Mouse (Mus musculus) hindbrain, embryonic 16.5 days (tissue): ENCODE data around the gene Acot13. TPM values are rescaled to one million over a fixed set of nuclear protein-coding genes. Genes with fewer than 3 reads are reported as not detected.

Experiments used
- ATAC-seq: fragments of 200-750 bp; cut with Nextera tagmentation; 2 replicates; pipeline ENCODE4 v1.8.0; 2017; ENCODE audit warnings: moderate TSS enrichment, moderate library complexity
- H3K27ac ChIP-seq: fragments of 300-500 bp; sonication (generic); 2 replicates; pipeline ENCODE4 v1.5.1; 2014; ENCODE audit warnings: low read depth, mild to moderate bottlenecking, control low read depth, low read length, moderate library complexity
- H3K27me3 ChIP-seq: fragments of 300-500 bp; sonication (generic); replicated peaks from 2 replicates; pipeline ENCODE4 v1.6.1; 2014; ENCODE audit warnings: low read length; ENCODE audit not compliant: control insufficient read depth, insufficient read depth
- H3K36me3 ChIP-seq: fragments of 300-500 bp; sonication (generic); 2 replicates; pipeline ENCODE4 v1.6.1; 2014; ENCODE audit warnings: mild to moderate bottlenecking, low read length, moderate library complexity, mixed read lengths; ENCODE audit not compliant: control insufficient read depth, insufficient read depth
- H3K4me1 ChIP-seq: fragments of 300-500 bp; sonication (generic); 2 replicates; pipeline ENCODE4 v1.6.1; 2014; ENCODE audit warnings: low read depth, low read length; ENCODE audit not compliant: control insufficient read depth, insufficient read depth
- H3K4me2 ChIP-seq: fragments of 300-500 bp; sonication (generic); 2 replicates; pipeline ENCODE4 v1.6.1; 2014; ENCODE audit warnings: mild to moderate bottlenecking, low read length, control low read depth, moderate library complexity
- H3K4me3 ChIP-seq: fragments of 300-500 bp; sonication (generic); 2 replicates; pipeline ENCODE4 v1.5.1; 2014; ENCODE audit warnings: mild to moderate bottlenecking, low read length, control low read depth, moderate library complexity
- H3K9ac ChIP-seq: fragments of 300-500 bp; sonication (generic); 2 replicates; pipeline ENCODE4 v1.6.1; 2014; ENCODE audit warnings: low read depth, mild to moderate bottlenecking, control low read depth, low read length, moderate library complexity
- H3K9me3 ChIP-seq: fragments of 300-500 bp; sonication (generic); 2 replicates; pipeline ENCODE4 v1.6.1; 2014; ENCODE audit warnings: mild to moderate bottlenecking, low read length, moderate library complexity; ENCODE audit not compliant: control insufficient read depth
- WGBS: fragments of 180-500 bp; shearing (Covaris S2); extraction: QIAGEN DNeasy Blood & Tissue Kit; methylation state at CpG from one replicate; pipeline ENCODE4 v1.1.7; 2014; 5-methylcytosine and 5-hydroxymethylcytosine counted together
- polyA plus RNA-seq: library from polyadenylated mRNA; unstranded; fragments of >200 nt; fragmentation: Nextera tagmentation; extraction: Ambion mirVana; gene quantifications from 2 replicates; pipeline ENCODE4 v1.2.1, GENCODE M21; 2015

Acot13 gene
- polyA plus RNA-seq, 1 experiment from 2014 or later = 66.5 TPM

- H3K36me3 ChIP-seq = peaks cover 24% of the 10 kb centered on the region
- H3K4me1 ChIP-seq = no peaks in the 10 kb centered on the region
- no peak overlapping the region for H3K4me2 ChIP-seq
- H3K27me3 ChIP-seq = no peaks in the 10 kb centered on the region
- 69% methylated on average over 4 of the region's 4 CpGs for WGBS
- no peak overlapping the region for H3K27ac ChIP-seq
- ATAC-seq = peak; percentile 78
- no peak overlapping the region for H3K4me3 ChIP-seq
- H3K9me3 ChIP-seq = no peaks in the 10 kb centered on the region
- H3K9ac ChIP-seq = no peak overlapping the region
These were observed 14.9 kb downstream of the Acot13 start for GRCm38 (mm10) chr13:24816125-24817092.

DNA sequence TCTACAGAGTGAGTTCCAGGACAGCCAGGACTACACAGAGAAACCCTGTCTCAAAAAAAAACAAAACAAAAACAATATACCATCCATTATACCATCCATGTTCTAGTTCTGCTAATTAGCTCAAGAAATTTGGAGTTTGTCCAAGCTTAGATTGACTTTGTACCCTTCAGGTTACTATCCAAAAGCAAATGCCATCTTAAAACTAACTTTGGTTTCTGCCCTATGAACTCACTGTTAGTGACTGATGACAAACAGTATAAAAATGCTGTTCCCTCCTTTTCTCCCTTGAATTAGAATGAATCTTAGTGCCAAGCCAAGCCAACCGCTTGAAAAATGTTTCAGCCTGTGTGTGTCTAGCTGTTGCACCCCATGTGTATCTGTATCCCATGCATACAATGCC, 16.7 kb downstream of the Acot13 start:
- Histone ChIP-seq H3K27me3 (no peaks in the 10 kb centered on the region), H3K9me3 (no peaks in the 10 kb centered on the region), H3K4me3 (no peak overlapping the region), H3K36me3 (peaks cover 34% of the 10 kb centered on the region), H3K4me1 (no peaks in the 10 kb centered on the region), H3K27ac (no peak overlapping the region), H3K4me2 (no peak overlapping the region), H3K9ac (no peak overlapping the region)
- no peak for ATAC-seq
- WGBS = 86% methylated on average over 1 of the region's 1 CpGs

GRCm38 (mm10) chr13:24812521-24812920, 18.8 kb downstream of the Acot13 start:
- no peak for ATAC-seq

GRCm38 (mm10) chr13:24806079-24806478, 25.3 kb downstream of the Acot13 start:
- H3K9ac ChIP-seq = no peak overlapping the region
- peaks cover 17% of the 10 kb centered on the region for H3K4me1 ChIP-seq
- no peak overlapping the region for H3K27ac ChIP-seq
- H3K36me3 ChIP-seq = peaks cover 20% of the 10 kb centered on the region
- H3K27me3 ChIP-seq = no peaks in the 10 kb centered on the region
- no peak overlapping the region for H3K4me2 ChIP-seq
- no peaks in the 10 kb centered on the region for H3K9me3 ChIP-seq
- no peak overlapping the region for H3K4me3 ChIP-seq
- no peak for ATAC-seq

More at GRCm38 (mm10) chr13:24812521-24812920, 18.8 kb downstream of the Acot13 start:
- 89% methylated on average over 2 of the region's 2 CpGs for WGBS
- H3K4me1 ChIP-seq = no peaks in the 10 kb centered on the region
- no peaks in the 10 kb centered on the region for H3K9me3 ChIP-seq
- no peak overlapping the region for H3K9ac ChIP-seq
- H3K27me3 ChIP-seq = no peaks in the 10 kb centered on the region
- peaks cover 35% of the 10 kb centered on the region for H3K36me3 ChIP-seq
- no peak overlapping the region for H3K4me2 ChIP-seq
- no peak overlapping the region for H3K27ac ChIP-seq
- H3K4me3 ChIP-seq = no peak overlapping the region

DNA sequence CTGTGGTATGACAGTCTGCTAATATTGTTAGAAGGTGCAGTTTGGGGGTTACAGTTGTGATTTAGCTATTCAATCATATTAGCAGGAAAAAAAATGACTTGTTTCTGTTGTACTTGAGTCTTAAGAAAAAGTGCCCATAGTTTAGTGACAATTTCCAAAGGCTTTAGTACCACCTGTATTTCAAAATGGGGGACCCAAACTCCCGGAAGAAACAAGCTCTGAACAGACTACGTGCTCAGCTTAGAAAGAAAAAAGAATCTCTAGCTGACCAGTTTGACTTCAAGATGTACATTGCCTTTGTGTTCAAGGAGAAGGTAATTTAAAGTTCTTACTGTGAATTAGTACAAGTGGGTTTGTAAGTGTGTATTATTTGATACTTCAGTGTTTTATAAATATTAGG, 28.1 kb downstream of the Acot13 start:
- H3K9me3 ChIP-seq = no peaks in the 10 kb centered on the region
- H3K27ac ChIP-seq = no peak overlapping the region
- no peak overlapping the region for H3K9ac ChIP-seq
- H3K36me3 ChIP-seq = peaks cover 10% of the 10 kb centered on the region
- ATAC-seq = no peak
- WGBS = 19% methylated on average over 2 of the region's 2 CpGs
- peaks cover 17% of the 10 kb centered on the region for H3K4me1 ChIP-seq
- H3K4me2 ChIP-seq = peak overlapping the region; percentile 82
- H3K27me3 ChIP-seq = no peaks in the 10 kb centered on the region
- peak overlapping the region; percentile 99 for H3K4me3 ChIP-seq

DNA sequence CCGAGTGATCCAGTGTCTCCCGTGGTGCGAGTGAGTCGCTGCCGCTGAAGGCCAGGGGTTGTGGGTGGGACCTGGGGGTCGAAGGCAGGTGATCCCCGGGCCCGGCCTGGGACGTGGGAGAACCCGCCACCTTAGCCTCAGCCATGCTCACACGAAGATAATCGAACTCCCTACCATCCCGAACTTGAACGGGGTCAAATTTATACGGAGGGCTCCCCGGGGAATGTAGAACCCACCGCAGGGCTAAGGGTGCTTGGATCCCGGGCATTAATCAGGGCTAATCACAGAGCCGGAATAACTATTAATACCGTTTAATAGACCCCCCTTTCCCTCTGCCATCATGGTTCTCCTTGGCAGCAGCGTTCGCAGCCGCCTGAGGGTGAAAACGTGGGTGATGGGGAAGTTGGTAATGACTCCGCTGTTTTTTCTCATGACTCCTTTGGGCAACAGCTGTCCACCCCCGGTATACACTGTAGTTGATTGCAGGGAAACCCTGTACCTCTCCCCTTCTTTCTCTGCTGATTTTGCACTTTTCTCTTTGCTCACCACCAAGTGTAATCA, 29.1 kb downstream of the Acot13 start:
- ATAC-seq = no peak
- H3K27me3 ChIP-seq = no peaks in the 10 kb centered on the region
- H3K4me1 ChIP-seq = peaks cover 17% of the 10 kb centered on the region
- peak overlapping the region; percentile 99 for H3K27ac ChIP-seq
- no peaks in the 10 kb centered on the region for H3K9me3 ChIP-seq
- peak overlapping the region; percentile 99 for H3K4me3 ChIP-seq
- WGBS = under 1% methylated on average over 26 of the region's 26 CpGs
- peak overlapping the region; percentile 98 for H3K9ac ChIP-seq
- peaks cover 3% of the 10 kb centered on the region for H3K36me3 ChIP-seq
- peak overlapping the region; percentile 82 for H3K4me2 ChIP-seq

- H3K36me3 ChIP-seq = no peaks in the 10 kb centered on the region
- H3K4me2 ChIP-seq = peak within 1 kb of the TSS; percentile 82
- H3K9me3 ChIP-seq = no peaks in the 10 kb centered on the region
- H3K9ac ChIP-seq = peak within 1 kb of the TSS; percentile 98
- H3K4me1 ChIP-seq = peaks cover 17% of the 10 kb centered on the region
- under 1% methylated on average over 50 of the region's 74 CpGs for WGBS
- peak within 1 kb of the TSS; percentile 99 for H3K4me3 ChIP-seq
- ATAC-seq = peak; percentile 55
- H3K27me3 ChIP-seq = no peaks in the 10 kb centered on the region
- peak within 1 kb of the TSS; percentile 99 for H3K27ac ChIP-seq
These were observed 29.9 kb downstream of the Acot13 start, which contains the start of gene BC005537 for GRCm38 (mm10) chr13:24801308-24801921. TSS of gene BC005537 (plus strand) at chr13:24801657.

DNA sequence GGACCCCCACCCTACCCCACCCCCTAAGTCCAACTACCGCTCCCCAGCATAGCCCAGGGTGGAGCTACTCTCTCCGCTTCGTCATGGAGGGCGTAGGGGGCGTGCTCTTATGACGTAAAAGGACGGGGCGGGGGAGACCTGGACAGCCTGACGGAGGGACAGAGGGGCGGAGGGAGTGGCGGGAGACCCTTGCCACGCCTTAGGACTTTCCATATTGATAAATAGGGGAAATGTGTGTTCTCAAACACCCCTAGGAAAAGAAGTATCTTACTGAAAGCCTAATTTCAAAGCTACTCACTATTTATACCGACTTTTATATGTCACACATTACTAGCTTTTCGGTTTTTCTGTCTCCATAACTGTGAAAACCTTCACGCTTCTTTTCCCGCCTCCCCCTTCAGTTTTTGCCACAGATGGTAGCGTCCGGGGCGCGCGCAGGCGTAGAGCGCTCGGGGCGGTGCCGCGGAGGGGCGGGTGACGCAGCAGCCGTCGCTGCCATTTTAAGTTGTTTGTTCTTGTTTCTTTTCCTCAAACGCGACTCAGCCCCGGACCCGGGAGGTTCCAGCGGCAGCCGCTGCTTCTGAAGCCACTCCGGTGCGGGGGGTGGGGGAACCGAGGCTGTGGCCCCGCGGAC, 30.5 kb downstream of the Acot13 start:
- Histone ChIP-seq H3K4me3 (peak overlapping the region; percentile 99), H3K4me2 (peak overlapping the region; percentile 82), H3K9me3 (no peaks in the 10 kb centered on the region), H3K27ac (peak overlapping the region; percentile 99), H3K27me3 (no peaks in the 10 kb centered on the region), H3K9ac (peak overlapping the region; percentile 98), H3K4me1 (peaks cover 17% of the 10 kb centered on the region), H3K36me3 (no peaks in the 10 kb centered on the region)
- whole genome bisulfite sequencing = 0% methylated on average over 42 of the region's 42 CpGs
- peak; percentile 96 for ATAC-seq
